Mouse (Mus musculus): ENCODE results near the gene Grid1. TPM values are rescaled to one million over a fixed set of nuclear protein-coding genes. Genes with fewer than 3 reads are reported as not detected.
A peak's percentile ranks its signal among the peaks of the same experiment; 100 is the strongest.

Gene Grid1
- polyA plus RNA-seq, 1 experiment from 2014 or later = 0.36 TPM

GRCm38 (mm10) chr14:34884194-34884593 is 64.3 kb downstream of the Grid1 start:
- Histone ChIP-seq H3K4me3 (ENCODE audit: low read depth, low read length) (no peak overlapping the region), H3K36me3 (ENCODE audit: control insufficient read depth, insufficient read depth, low read length) (no peaks in the 10 kb centered on the region), H3K4me2 (ENCODE audit: low read depth, low read length, severe bottlenecking) (no peak overlapping the region), H3K27me3 (ENCODE audit: control insufficient read depth, insufficient read depth, low read length) (no peaks in the 10 kb centered on the region), H3K9me3 (ENCODE audit: control insufficient read depth, low read length) (no peaks in the 10 kb centered on the region), H3K27ac (ENCODE audit: low read depth, low read length) (no peak overlapping the region), H3K9ac (ENCODE audit: low read length) (no peak overlapping the region), H3K4me1 (replicated peaks; ENCODE audit: control insufficient read depth, insufficient read depth, low read length) (no peaks in the 10 kb centered on the region)
- ATAC-seq (replicated peaks; ENCODE audit: low FRiP score) = no peak
- no peak for DNase-seq (ENCODE audit: low spot score)
- 91% methylated on average over 11 of the region's 11 CpGs for WGBS

- H3K9ac ChIP-seq (ENCODE audit: low read length) = no peak overlapping the region
- DNase-seq (ENCODE audit: low spot score) (no peak), ATAC-seq (replicated peaks; ENCODE audit: low FRiP score) (no peak)
- H3K4me2 ChIP-seq (ENCODE audit: low read depth, low read length, severe bottlenecking) = no peak overlapping the region
- no peaks in the 10 kb centered on the region for H3K4me1 ChIP-seq (replicated peaks; ENCODE audit: control insufficient read depth, insufficient read depth, low read length)
- no peak overlapping the region for H3K4me3 ChIP-seq (ENCODE audit: low read depth, low read length)
- H3K27ac ChIP-seq (ENCODE audit: low read depth, low read length) = no peak overlapping the region
- no peaks in the 10 kb centered on the region for H3K9me3 ChIP-seq (ENCODE audit: control insufficient read depth, low read length)
- no peaks in the 10 kb centered on the region for H3K27me3 ChIP-seq (ENCODE audit: control insufficient read depth, insufficient read depth, low read length)
- no peaks in the 10 kb centered on the region for H3K36me3 ChIP-seq (ENCODE audit: control insufficient read depth, insufficient read depth, low read length)
- 86% methylated on average over 3 of the region's 3 CpGs for WGBS
Observed at GRCm38 (mm10) chr14:34884611-34885010, 64.7 kb downstream of the Grid1 start.

GRCm38 (mm10) chr14:34891769-34892532 is 72.0 kb downstream of the Grid1 start:
- Histone ChIP-seq H3K4me1 (replicated peaks; ENCODE audit: control insufficient read depth, insufficient read depth, low read length) (peaks cover 9% of the 10 kb centered on the region; the same call in 1 of the 2 replicates), H3K9ac (ENCODE audit: low read length) (no peak overlapping the region), H3K4me3 (ENCODE audit: low read depth, low read length) (no peak overlapping the region), H3K9me3 (ENCODE audit: control insufficient read depth, low read length) (no peaks in the 10 kb centered on the region), H3K4me2 (ENCODE audit: low read depth, low read length, severe bottlenecking) (no peak overlapping the region), H3K27ac (ENCODE audit: low read depth, low read length) (no peak overlapping the region), H3K27me3 (ENCODE audit: control insufficient read depth, insufficient read depth, low read length) (peaks cover 2% of the 10 kb centered on the region; the same call in 1 of the 2 replicates), H3K36me3 (ENCODE audit: control insufficient read depth, insufficient read depth, low read length) (no peaks in the 10 kb centered on the region)
- DNase-seq (ENCODE audit: low spot score) = peak; percentile 58
- no peak for ATAC-seq (replicated peaks; ENCODE audit: low FRiP score)
- 5% methylated on average over 6 of the region's 6 CpGs for WGBS

- ATAC-seq (replicated peaks; ENCODE audit: low FRiP score) (peak; percentile 78), DNase-seq (ENCODE audit: low spot score) (peak; percentile 72)
- Histone ChIP-seq H3K9ac (ENCODE audit: low read length) (peak overlapping the region; percentile 51), H3K27me3 (ENCODE audit: control insufficient read depth, insufficient read depth, low read length) (peaks cover 3% of the 10 kb centered on the region; the same call in 1 of the 2 replicates), H3K9me3 (ENCODE audit: control insufficient read depth, low read length) (no peaks in the 10 kb centered on the region), H3K36me3 (ENCODE audit: control insufficient read depth, insufficient read depth, low read length) (no peaks in the 10 kb centered on the region), H3K4me1 (replicated peaks; ENCODE audit: control insufficient read depth, insufficient read depth, low read length) (peaks cover 9% of the 10 kb centered on the region; the same call in 1 of the 2 replicates), H3K4me3 (ENCODE audit: low read depth, low read length) (peak overlapping the region; percentile 27), H3K4me2 (ENCODE audit: low read depth, low read length, severe bottlenecking) (peak overlapping the region; percentile 59), H3K27ac (ENCODE audit: low read depth, low read length) (no peak overlapping the region)
- WGBS = 7% methylated on average over 33 of the region's 33 CpGs
Observed at GRCm38 (mm10) chr14:34896253-34896982, 76.5 kb downstream of the Grid1 start.

GRCm38 (mm10) chr14:34903854-34904253 is 83.9 kb downstream of the Grid1 start:
- Histone ChIP-seq H3K9me3 (ENCODE audit: control insufficient read depth, low read length) (no peaks in the 10 kb centered on the region), H3K4me3 (ENCODE audit: low read depth, low read length) (no peak overlapping the region), H3K36me3 (ENCODE audit: control insufficient read depth, insufficient read depth, low read length) (no peaks in the 10 kb centered on the region), H3K27ac (ENCODE audit: low read depth, low read length) (no peak overlapping the region), H3K4me1 (replicated peaks; ENCODE audit: control insufficient read depth, insufficient read depth, low read length) (no peaks in the 10 kb centered on the region), H3K9ac (ENCODE audit: low read length) (no peak overlapping the region), H3K27me3 (ENCODE audit: control insufficient read depth, insufficient read depth, low read length) (no peaks in the 10 kb centered on the region), H3K4me2 (ENCODE audit: low read depth, low read length, severe bottlenecking) (no peak overlapping the region)
- WGBS = 64% methylated on average over 4 of the region's 4 CpGs
- DNase-seq (ENCODE audit: low spot score) (no peak), ATAC-seq (replicated peaks; ENCODE audit: low FRiP score) (no peak)

GRCm38 (mm10) chr14:34905697-34906096 is 85.8 kb downstream of the Grid1 start:
- no peak for ATAC-seq (replicated peaks; ENCODE audit: low FRiP score)
- no peaks in the 10 kb centered on the region for H3K36me3 ChIP-seq (ENCODE audit: control insufficient read depth, insufficient read depth, low read length)
- H3K4me1 ChIP-seq (replicated peaks; ENCODE audit: control insufficient read depth, insufficient read depth, low read length) = no peaks in the 10 kb centered on the region
- H3K27me3 ChIP-seq (ENCODE audit: control insufficient read depth, insufficient read depth, low read length) = no peaks in the 10 kb centered on the region
- no peak overlapping the region for H3K4me2 ChIP-seq (ENCODE audit: low read depth, low read length, severe bottlenecking)
- 51% methylated on average over 2 of the region's 2 CpGs for WGBS
- no peak for DNase-seq (ENCODE audit: low spot score)
- no peaks in the 10 kb centered on the region for H3K9me3 ChIP-seq (ENCODE audit: control insufficient read depth, low read length)
- no peak overlapping the region for H3K27ac ChIP-seq (ENCODE audit: low read depth, low read length)
- H3K9ac ChIP-seq (ENCODE audit: low read length) = no peak overlapping the region
- no peak overlapping the region for H3K4me3 ChIP-seq (ENCODE audit: low read depth, low read length)

GRCm38 (mm10) chr14:34908366-34908765 is 88.5 kb downstream of the Grid1 start:
- H3K4me2 ChIP-seq (ENCODE audit: low read depth, low read length, severe bottlenecking) = no peak overlapping the region
- no peaks in the 10 kb centered on the region for H3K36me3 ChIP-seq (ENCODE audit: control insufficient read depth, insufficient read depth, low read length)
- no peak overlapping the region for H3K27ac ChIP-seq (ENCODE audit: low read depth, low read length)
- WGBS = 56% methylated on average over 2 of the region's 2 CpGs
- no peak for DNase-seq (ENCODE audit: low spot score)
- no peak overlapping the region for H3K4me3 ChIP-seq (ENCODE audit: low read depth, low read length)
- no peaks in the 10 kb centered on the region for H3K9me3 ChIP-seq (ENCODE audit: control insufficient read depth, low read length)
- H3K27me3 ChIP-seq (ENCODE audit: control insufficient read depth, insufficient read depth, low read length) = no peaks in the 10 kb centered on the region
- no peak overlapping the region for H3K9ac ChIP-seq (ENCODE audit: low read length)
- ATAC-seq (replicated peaks; ENCODE audit: low FRiP score) = peak; percentile 49
- no peaks in the 10 kb centered on the region for H3K4me1 ChIP-seq (replicated peaks; ENCODE audit: control insufficient read depth, insufficient read depth, low read length)

- Histone ChIP-seq H3K9ac (ENCODE audit: low read length) (no peak overlapping the region), H3K36me3 (ENCODE audit: control insufficient read depth, insufficient read depth, low read length) (no peaks in the 10 kb centered on the region), H3K4me3 (ENCODE audit: low read depth, low read length) (no peak overlapping the region), H3K4me1 (replicated peaks; ENCODE audit: control insufficient read depth, insufficient read depth, low read length) (no peaks in the 10 kb centered on the region), H3K9me3 (ENCODE audit: control insufficient read depth, low read length) (no peaks in the 10 kb centered on the region), H3K4me2 (ENCODE audit: low read depth, low read length, severe bottlenecking) (no peak overlapping the region), H3K27me3 (ENCODE audit: control insufficient read depth, insufficient read depth, low read length) (no peaks in the 10 kb centered on the region), H3K27ac (ENCODE audit: low read depth, low read length) (no peak overlapping the region)
- DNase-seq (ENCODE audit: low spot score) (peak; percentile 62), ATAC-seq (replicated peaks; ENCODE audit: low FRiP score) (peak; percentile 69)
- WGBS = 11% methylated on average over 4 of the region's 4 CpGs
Observed at GRCm38 (mm10) chr14:34908804-34909203, 88.9 kb downstream of the Grid1 start.
